In the genomic region with DNA sequence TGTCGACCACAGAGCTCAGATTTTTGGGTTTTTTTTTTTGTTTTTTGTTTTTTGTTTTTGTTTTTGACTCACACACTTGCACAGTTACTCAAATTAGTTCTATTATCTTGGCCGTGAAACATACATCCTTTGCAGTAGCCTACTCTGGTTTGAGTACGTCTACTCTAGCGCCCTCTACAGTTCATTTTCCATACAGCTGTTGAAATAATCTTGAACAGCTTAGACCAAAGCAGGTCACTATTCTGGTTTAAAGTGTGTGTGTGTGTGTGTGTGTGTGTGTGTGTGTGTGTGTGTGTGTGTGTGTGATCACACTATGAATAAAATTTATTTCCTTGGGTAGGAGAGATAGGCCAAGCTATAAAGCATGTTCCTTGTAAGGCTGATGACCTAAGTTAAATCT, we compare ENCODE assay signal across 13 mouse cellular contexts. TPM values are rescaled to one million over a fixed set of nuclear protein-coding genes. Genes with fewer than 3 reads are reported as not detected.
A peak's percentile ranks its signal among the peaks of the same experiment; 100 is the strongest.
DNase-seq lines count a peak whose midpoint lies in the region; ATAC-seq and TF ChIP-seq lines count a peak whose summit lies in the region.
"Had no signal": no experiment of that assay in that cellular context is flagged by ENCODE, and none has a peak within 500 bp of the region (broad histone marks: within the 10 kb centered on the region; RNA-seq: fewer than 3 reads in every experiment).

No protein-coding gene starts in this region.

- ATAC-seq in hindbrain, postnatal 0 days, result no peak
- no peak for ATAC-seq in hindbrain, embryonic 14.5 days (ENCODE audit: low FRiP score)
- no peak for ATAC-seq in midbrain, postnatal 0 days (ENCODE audit: low FRiP score)
- no peak for ATAC-seq in midbrain, embryonic 16.5 days

- WGBS in hindbrain, postnatal 0 days, result 37% methylated on average over 4 of the region's 4 CpGs
- WGBS in hindbrain, embryonic 14.5 days, result 41% methylated on average over 4 of the region's 4 CpGs
- 26% methylated on average over 4 of the region's 4 CpGs for WGBS in midbrain, postnatal 0 days
- 41% methylated on average over 4 of the region's 4 CpGs for WGBS in midbrain, embryonic 16.5 days

- 0 out of 2 replicates have a peak, but pooled peaks cover 3% of the 10 kb centered on the region for H3K4me1 ChIP-seq in hindbrain, postnatal 0 days (ENCODE audit: insufficient read depth, low read length)
- H3K4me1 ChIP-seq in hindbrain, embryonic 14.5 days (replicated peaks; ENCODE audit: control insufficient read depth, insufficient read depth, low read length), result 0 out of 2 replicates have a peak, but pooled peaks cover 2% of the 10 kb centered on the region
- no peaks in the 10 kb centered on the region for H3K4me1 ChIP-seq in midbrain, postnatal 0 days (ENCODE audit: insufficient read depth, low read length)
- H3K4me1 ChIP-seq in midbrain, embryonic 16.5 days (ENCODE audit: control insufficient read depth, insufficient read depth, low read length), result peaks cover 4% of the 10 kb centered on the region; the same call in 1 of the 2 replicates

- peak; percentile 46; the same call in 1 of the 2 replicates for TF ChIP-seq CTCF in hindbrain, postnatal 0 days (IDR thresholded peaks at IDR 0.05; ENCODE audit: low read depth)
- TF ChIP-seq CTCF in midbrain, postnatal 0 days (IDR thresholded peaks at IDR 0.05), result peak; percentile 45

- no peaks in the 10 kb centered on the region for H3K9me3 ChIP-seq in hindbrain, postnatal 0 days (ENCODE audit: low read length)
- no peaks in the 10 kb centered on the region for H3K9me3 ChIP-seq in hindbrain, embryonic 14.5 days (ENCODE audit: control insufficient read depth, low read length)
- H3K9me3 ChIP-seq in midbrain, postnatal 0 days (ENCODE audit: low read length), result no peaks in the 10 kb centered on the region
- no peaks in the 10 kb centered on the region for H3K9me3 ChIP-seq in midbrain, embryonic 16.5 days (replicated peaks; ENCODE audit: control insufficient read depth, low read length, poor library complexity, severe bottlenecking)
- H3K9me3 ChIP-seq: embryonic facial prominence, embryonic 12.5 days; hindbrain, embryonic 15.5 days; limb, embryonic 10.5 days had no signal

- no peaks in the 10 kb centered on the region for H3K36me3 ChIP-seq in hindbrain, postnatal 0 days (ENCODE audit: insufficient read depth, low read length)
- H3K36me3 ChIP-seq in hindbrain, embryonic 14.5 days (replicated peaks; ENCODE audit: control insufficient read depth, insufficient read depth), result no peaks in the 10 kb centered on the region
- H3K36me3 ChIP-seq in midbrain, postnatal 0 days (ENCODE audit: insufficient read depth, low read length), result no peaks in the 10 kb centered on the region
- no peaks in the 10 kb centered on the region for H3K36me3 ChIP-seq in midbrain, embryonic 16.5 days (ENCODE audit: control insufficient read depth, insufficient read depth, low read length)
- H3K36me3 ChIP-seq: embryonic facial prominence, embryonic 12.5 days; hindbrain, embryonic 15.5 days; limb, embryonic 10.5 days had no signal

- H3K27me3 ChIP-seq in hindbrain, postnatal 0 days (ENCODE audit: insufficient read depth, low read length), result peaks cover 5% of the 10 kb centered on the region; the same call in 1 of the 2 replicates
- peaks cover 16% of the 10 kb centered on the region for H3K27me3 ChIP-seq in hindbrain, embryonic 14.5 days (ENCODE audit: control insufficient read depth, insufficient read depth, low read length)
- H3K27me3 ChIP-seq in midbrain, postnatal 0 days (ENCODE audit: insufficient read depth, low read length), result peaks cover 10% of the 10 kb centered on the region; the same call in 1 of the 2 replicates
- H3K27me3 ChIP-seq in midbrain, embryonic 16.5 days (ENCODE audit: control insufficient read depth, insufficient read depth, low read depth, low read length), result peaks cover 5% of the 10 kb centered on the region; the same call in 1 of the 2 replicates
- H3K27me3 ChIP-seq: embryonic facial prominence, embryonic 12.5 days had no signal

- no peak overlapping the region for H3K4me2 ChIP-seq in hindbrain, postnatal 0 days (ENCODE audit: low read depth, low read length)
- H3K4me2 ChIP-seq in hindbrain, embryonic 14.5 days (replicated peaks), result no peak overlapping the region
- H3K4me2 ChIP-seq in midbrain, postnatal 0 days (ENCODE audit: low read depth, low read length, poor library complexity, severe bottlenecking), result no peak overlapping the region
- H3K4me2 ChIP-seq in midbrain, embryonic 16.5 days (ENCODE audit: low read length), result no peak overlapping the region
- H3K4me2 ChIP-seq: embryonic facial prominence, embryonic 12.5 days; hindbrain, embryonic 15.5 days had no signal

- H3K9ac ChIP-seq in hindbrain, postnatal 0 days (replicated peaks; ENCODE audit: low read length), result no peak overlapping the region
- no peak overlapping the region for H3K9ac ChIP-seq in hindbrain, embryonic 14.5 days
- no peak overlapping the region for H3K9ac ChIP-seq in midbrain, postnatal 0 days (replicated peaks; ENCODE audit: low read length, poor library complexity, severe bottlenecking)
- no peak overlapping the region for H3K9ac ChIP-seq in midbrain, embryonic 16.5 days (ENCODE audit: low read depth, low read length)
- H3K9ac ChIP-seq: embryonic facial prominence, embryonic 12.5 days; hindbrain, embryonic 15.5 days had no signal

- peak; percentile 51 for DNase-seq in hindbrain, postnatal 0 days (ENCODE audit: low spot score)
- no peak for DNase-seq in hindbrain, embryonic 14.5 days (ENCODE audit: low spot score)
- peak; percentile 41 for DNase-seq in midbrain, postnatal 0 days (ENCODE audit: low spot score)
- DNase-seq in brain, adult 2 months (ENCODE audit: low read depth, low spot score), result peak; percentile 44
- peak; percentile 34 for DNase-seq in retina, postnatal 1 day
- no peak for DNase-seq in adrenal gland, adult 18-20 months (ENCODE audit: low spot score in 2 of 2)
- DNase-seq in right cerebral cortex, postnatal 36 days (ENCODE audit: low spot score in 2 of 2), result no peak
- DNase-seq: thymus, adult 18-20 months had no signal

- no peak overlapping the region for H3K4me3 ChIP-seq in hindbrain, postnatal 0 days (ENCODE audit: low read length)
- no peak overlapping the region for H3K4me3 ChIP-seq in hindbrain, embryonic 14.5 days (replicated peaks; ENCODE audit: low read length)
- H3K4me3 ChIP-seq in midbrain, postnatal 0 days (ENCODE audit: low read depth, low read length), result no peak overlapping the region
- no peak overlapping the region for H3K4me3 ChIP-seq in midbrain, embryonic 16.5 days (ENCODE audit: low read depth, low read length)
- H3K4me3 ChIP-seq: embryonic facial prominence, embryonic 12.5 days; hindbrain, embryonic 15.5 days; limb, embryonic 10.5 days had no signal

- H3K27ac ChIP-seq in hindbrain, postnatal 0 days, result no peak overlapping the region
- H3K27ac ChIP-seq in hindbrain, embryonic 14.5 days, result no peak overlapping the region
- no peak overlapping the region for H3K27ac ChIP-seq in midbrain, postnatal 0 days (ENCODE audit: low read depth, low read length)
- H3K27ac ChIP-seq in midbrain, embryonic 16.5 days (ENCODE audit: low read length), result no peak overlapping the region
- H3K27ac ChIP-seq: hindbrain, embryonic 15.5 days; limb, embryonic 10.5 days; macrophage had no signal

RNA-seq across cellular contexts. Expression of gene Gxylt2, which starts 5.6 kb away (rescaled TPM):
- total RNA-seq in hindbrain, postnatal 0 days (2014; rRNA removed), result 1.9 and 2.5 TPM in 2 replicates
- polyA plus RNA-seq in hindbrain, postnatal 0 days (2015; fragmentation: Nextera tagmentation; extraction: Ambion mirVana), result 2.4 and 2.7 TPM in 2 replicates
- 2.2 and 2.3 TPM in 2 replicates for polyA plus RNA-seq in hindbrain, embryonic 14.5 days (2014; fragmentation: Nextera tagmentation; extraction: Ambion mirVana)
- total RNA-seq in midbrain, postnatal 0 days (2014; rRNA removed), result 3.1 and 3.2 TPM in 2 replicates
- 1.8 and 2.0 TPM in 2 replicates for polyA plus RNA-seq in midbrain, postnatal 0 days (2015; fragmentation: Nextera tagmentation; extraction: Ambion mirVana)
- polyA plus RNA-seq in midbrain, embryonic 16.5 days (2015; fragmentation: Nextera tagmentation; extraction: Ambion mirVana), result 1.2 and 1.3 TPM in 2 replicates
- under 1 TPM; 0.30 to 0.80 TPM for total RNA-seq in adrenal gland, adult 18-20 months (2021)
- polyA plus RNA-seq: macrophage had no signal

RNA-seq across cellular contexts. Expression of gene Shq1, which starts 39.2 kb away (rescaled TPM):
- total RNA-seq in hindbrain, postnatal 0 days (2014; rRNA removed), result 4.1 and 8.1 TPM in 2 replicates
- polyA plus RNA-seq in hindbrain, postnatal 0 days (2015; fragmentation: Nextera tagmentation; extraction: Ambion mirVana), result 4.3 and 5.1 TPM in 2 replicates
- polyA plus RNA-seq in hindbrain, embryonic 14.5 days (2014; fragmentation: Nextera tagmentation; extraction: Ambion mirVana), result 7.6 and 7.9 TPM in 2 replicates
- total RNA-seq in midbrain, postnatal 0 days (2014; rRNA removed), result 4.3 and 5.6 TPM in 2 replicates
- 3.7 and 5.6 TPM in 2 replicates for polyA plus RNA-seq in midbrain, postnatal 0 days (2015; fragmentation: Nextera tagmentation; extraction: Ambion mirVana)
- 9.7 and 10.2 TPM in 2 replicates for polyA plus RNA-seq in midbrain, embryonic 16.5 days (2015; fragmentation: Nextera tagmentation; extraction: Ambion mirVana)
- total RNA-seq in adrenal gland, adult 18-20 months (2021), result 10 to 100 TPM in 1 of 2 experiments, 1 to 10 TPM in 1; 9.0 to 10.6 TPM

Comparison
In these comparisons a context has a peak if more than half of its experiments do, and no peak if none do; other contexts are left out.
1. DNase-seq: peak in hindbrain, postnatal 0 days (single experiment), midbrain, postnatal 0 days (single experiment), brain, adult 2 months (single experiment) and retina, postnatal 1 day (single experiment); none in hindbrain, embryonic 14.5 days (single experiment), adrenal gland, adult 18-20 months (0 of 2) and right cerebral cortex, postnatal 36 days (0 of 2).